Mouse (Mus musculus) left cerebral cortex, adult 9 months (tissue): Measurements from ENCODE around the gene Tlr3.

ENCODE experiments used
- DNase-seq, 2 experiments: peaks; one replicate each; pipeline ENCODE4 v3.0.0; 2022; ENCODE audit warnings: low spot score in 2 of 2

Gene Tlr3

DNA sequence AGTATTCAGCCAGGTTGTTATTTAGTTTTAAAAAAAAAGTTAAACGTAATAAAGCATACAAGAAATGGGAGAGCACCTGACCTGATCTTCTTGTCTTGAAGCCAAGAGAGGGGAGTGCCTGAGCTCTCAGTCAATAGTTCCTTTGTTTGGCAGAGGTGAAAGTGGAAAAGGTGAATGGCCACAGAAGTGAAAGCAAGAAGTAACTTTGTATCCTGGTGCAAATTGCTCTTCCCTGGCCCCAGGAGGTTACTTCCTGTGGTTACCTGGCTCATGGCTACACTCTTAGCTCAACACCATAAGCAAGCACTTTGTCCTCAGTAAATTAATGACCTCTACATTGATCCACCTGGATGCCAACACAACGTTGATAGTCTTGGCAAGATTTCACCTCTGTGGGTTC lies at the start of gene Tlr3:
Gene Tlr3 (minus strand): TSS at position 199 of the 400 bp plus-strand sequence.
- no peak for DNase-seq

GRCm38 (mm10) chr8:45457874-45458273 lies 47.0 kb upstream of the Tlr3 start:
- DNase-seq: no peak

DNA sequence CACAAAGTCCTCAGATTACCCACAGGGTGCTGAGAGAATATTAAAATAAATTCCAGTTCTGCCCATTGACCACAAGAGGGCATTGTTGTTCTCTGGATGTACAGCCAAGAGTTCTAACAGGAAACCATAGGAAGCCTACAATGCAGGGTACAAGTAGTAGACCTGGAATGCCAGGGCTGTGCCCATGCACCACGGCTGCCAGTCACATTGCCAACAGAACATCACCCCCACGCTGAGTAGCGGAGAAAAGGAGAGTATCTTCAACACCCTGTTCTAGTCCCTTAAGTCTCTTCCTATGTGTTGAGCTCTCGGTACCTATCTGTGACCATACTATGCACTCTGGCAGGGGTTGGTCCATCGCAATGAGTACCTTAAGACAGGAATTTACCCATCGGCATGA lies 43.5 kb upstream of the Tlr3 start:
- peak; percentile 55 to 74 for DNase-seq

DNA sequence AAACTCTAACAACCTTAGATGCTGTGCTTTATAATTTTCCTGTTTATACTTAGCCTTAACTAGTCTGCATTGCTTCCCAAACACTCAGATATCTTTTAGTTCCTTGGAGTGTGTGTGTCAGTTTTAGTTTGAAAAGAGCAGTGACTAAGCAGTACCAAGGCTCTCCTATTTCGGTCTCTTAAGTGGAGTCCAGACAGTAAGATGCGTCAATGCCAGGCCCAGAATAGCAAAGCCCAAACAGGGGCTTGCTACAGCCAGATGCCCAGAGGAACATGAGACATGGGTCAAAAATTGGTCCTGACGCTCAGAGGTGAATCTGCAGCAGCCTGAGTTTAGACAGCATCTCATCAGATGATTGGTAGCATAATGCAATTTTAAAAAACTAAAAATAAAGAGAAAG lies 41.2 kb upstream of the Tlr3 start:
- peak in 1 of 2 experiments; percentile 21 for DNase-seq

DNA sequence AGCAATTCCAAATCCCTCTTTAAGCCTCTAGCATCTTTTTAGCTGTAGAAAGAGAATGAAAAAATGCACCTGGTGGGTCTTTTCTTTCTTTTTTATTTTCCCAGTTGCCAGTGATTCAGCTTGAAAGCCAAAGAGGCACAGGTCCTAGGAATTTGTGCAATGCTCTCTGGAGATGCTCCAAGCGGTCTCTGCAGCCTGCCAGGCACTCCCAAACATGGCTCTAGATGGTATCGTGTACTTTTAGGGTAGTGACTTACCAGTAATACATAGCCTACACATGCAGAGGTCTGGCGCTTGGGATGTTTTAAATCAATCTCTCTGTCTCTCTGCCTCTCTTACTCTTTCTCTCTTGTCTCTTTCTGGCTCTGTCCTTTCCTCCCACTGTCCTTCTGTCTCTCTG lies 38.0 kb upstream of the Tlr3 start:
- no peak for DNase-seq

- DNase-seq: no peak
These were observed 37.4 kb upstream of the Tlr3 start for GRCm38 (mm10) chr8:45448257-45448656.

- peak in 1 of 2 experiments; percentile 54 for DNase-seq
These were observed 28.1 kb upstream of the Tlr3 start for GRCm38 (mm10) chr8:45438899-45439535.

DNA sequence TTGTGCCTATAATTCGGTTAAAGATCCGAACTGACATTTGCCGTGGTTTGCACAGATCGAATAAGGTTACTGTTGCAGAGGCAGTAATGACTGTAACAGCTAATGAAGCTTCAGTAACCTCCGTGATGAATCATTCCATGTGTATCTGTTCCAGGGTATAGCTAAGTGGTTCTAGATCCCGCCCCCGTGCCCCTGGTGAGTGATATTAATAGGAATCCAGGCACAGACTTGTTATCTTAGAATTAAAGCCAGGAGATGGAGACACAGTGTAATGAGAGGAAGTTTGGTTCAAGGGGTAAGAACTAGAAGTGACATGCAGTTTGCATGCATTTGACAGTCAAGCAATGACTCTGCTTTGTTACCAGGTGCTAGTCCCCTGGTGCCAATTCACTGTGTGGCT lies 9.3 kb upstream of the Tlr3 start:
- no peak for DNase-seq

DNA sequence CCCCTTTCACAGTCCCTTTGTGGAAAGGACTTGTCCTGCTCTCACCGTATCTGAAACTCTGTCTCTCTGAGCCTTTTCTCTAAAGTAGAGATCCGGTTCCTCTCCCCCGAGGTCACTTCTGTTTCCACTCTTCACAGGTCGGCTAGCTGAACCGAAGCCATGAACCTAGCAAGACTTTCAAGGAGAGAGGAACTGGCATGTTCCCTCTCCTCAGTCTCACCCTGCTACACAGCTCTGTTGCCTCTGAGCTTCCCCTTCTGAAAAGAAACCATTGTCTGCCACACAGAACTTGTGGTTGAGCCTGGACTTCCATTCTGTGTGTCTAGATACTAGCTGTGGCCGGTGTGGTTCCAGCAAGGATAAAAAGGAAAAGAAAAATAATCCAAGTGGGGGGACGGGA lies 4.1 kb upstream of the Tlr3 start:
- peak in 1 of 2 experiments; percentile 16 for DNase-seq

GRCm38 (mm10) chr8:45410146-45410880 lies 567 bp downstream of the Tlr3 start:
- peak in 1 of 2 experiments; percentile 36 for DNase-seq

DNA sequence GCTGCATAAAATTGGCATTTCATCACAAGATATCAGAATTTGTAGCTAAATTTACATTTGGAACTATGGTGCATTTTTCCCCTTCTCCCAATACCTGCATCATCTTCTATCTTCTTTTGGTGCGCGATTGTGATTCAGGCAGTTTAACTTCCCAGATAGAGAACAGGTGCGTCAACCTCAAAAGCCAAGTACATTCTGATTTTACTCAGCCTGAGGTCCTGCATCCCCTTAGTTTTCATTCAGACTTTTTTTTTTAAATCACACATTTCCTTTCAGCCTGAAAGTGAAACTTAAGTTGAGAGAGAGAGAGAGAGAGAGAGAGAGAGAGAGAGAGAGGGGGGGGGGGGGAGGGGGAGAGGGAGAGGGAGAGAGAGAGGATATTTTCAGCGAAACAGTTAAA lies 1.2 kb downstream of the Tlr3 start:
- DNase-seq: no peak

GRCm38 (mm10) chr8:45383250-45383649 lies 27.6 kb downstream of the Tlr3 start:
- DNase-seq: no peak

DNA sequence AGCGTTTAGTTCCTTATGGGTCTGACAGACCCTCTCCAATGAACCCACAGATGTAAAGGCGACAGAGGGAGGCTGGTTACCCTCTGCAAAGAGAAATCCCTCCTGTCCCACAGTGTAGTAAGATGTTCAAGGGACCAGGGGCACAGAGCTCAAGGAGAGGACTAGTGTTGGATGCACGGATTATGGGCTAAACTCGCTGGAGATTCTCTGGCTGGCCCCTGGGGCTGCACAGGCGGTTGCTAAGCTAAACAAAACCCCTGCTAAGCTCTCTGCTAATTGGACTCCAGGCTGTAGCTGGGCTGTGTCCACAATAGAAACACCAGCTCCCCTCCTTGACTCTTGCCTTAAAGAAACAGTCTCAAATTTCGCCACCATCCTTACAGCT lies 28.9 kb downstream of the Tlr3 start, which contains the start of gene Fam149a:
Gene Fam149a (minus strand): TSS at position 329 of the 385 bp plus-strand sequence.
- no peak for DNase-seq

DNA sequence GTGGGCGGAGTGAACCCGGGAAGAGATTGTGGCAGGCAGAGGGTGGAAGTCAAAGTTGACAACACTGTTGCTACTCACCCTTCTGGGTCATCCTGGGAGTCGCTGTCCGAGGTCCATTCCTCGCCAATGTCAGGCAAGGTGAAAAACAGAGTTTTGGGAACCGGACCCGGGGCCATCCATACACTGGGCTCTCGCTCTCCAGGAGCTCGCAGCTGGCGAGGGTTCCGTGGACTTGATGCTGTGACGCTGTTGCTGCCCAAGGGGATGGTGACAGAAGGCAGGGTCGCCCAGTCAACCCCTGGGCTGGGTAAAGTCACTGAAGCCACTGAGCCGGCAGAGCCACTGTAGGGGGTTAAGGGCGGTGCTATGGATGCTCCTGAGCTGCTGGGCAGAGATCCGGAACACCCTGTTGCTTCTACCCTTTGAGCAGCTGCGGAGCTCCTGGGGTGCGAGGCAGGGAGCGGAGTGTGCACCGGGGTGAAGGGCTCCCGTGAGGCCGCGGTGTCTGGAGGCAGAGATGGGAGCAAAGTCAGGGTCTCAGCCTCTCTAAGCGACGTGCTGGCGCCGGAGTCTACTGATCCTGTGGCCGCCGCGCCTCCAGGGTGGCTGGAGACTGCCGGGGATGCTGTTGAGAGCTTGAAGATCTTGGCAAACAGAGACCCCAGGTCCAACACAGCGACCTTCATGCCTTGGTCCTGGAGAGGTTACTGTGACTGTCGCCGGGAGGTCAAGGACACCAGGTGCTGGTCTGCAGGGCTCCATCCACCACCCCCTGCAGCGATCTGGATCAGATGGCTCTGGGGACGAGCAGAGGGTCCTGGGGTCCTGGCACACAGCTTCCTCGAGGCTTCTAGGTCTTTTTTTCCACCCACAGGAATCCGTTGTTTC lies 29.6 kb downstream of the Tlr3 start:
- no peak for DNase-seq

- DNase-seq: no peak
These were observed 30.3 kb downstream of the Tlr3 start for GRCm38 (mm10) chr8:45380598-45380997.

DNA sequence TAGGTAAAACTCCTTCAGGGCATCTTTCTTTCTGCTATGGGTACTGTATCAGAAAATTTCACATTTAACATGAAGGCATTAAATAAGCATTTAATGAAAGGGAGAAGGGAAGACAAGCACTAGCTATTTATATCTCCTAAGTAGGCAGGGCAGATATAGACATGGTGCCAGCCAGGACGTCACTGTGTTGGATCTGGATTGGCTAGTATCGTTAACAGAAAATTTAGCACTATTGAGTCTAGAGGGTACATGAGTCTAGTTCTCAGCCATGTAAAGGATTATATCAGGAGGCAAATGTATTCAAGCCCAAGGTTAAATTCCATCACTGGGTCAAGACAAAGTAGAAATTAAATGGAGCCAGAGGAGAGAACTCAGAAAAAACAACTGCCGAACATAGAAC lies 36.8 kb downstream of the Tlr3 start:
- no peak for DNase-seq

GRCm38 (mm10) chr8:45367154-45367553 lies 43.7 kb downstream of the Tlr3 start:
- no peak for DNase-seq

- no peak for DNase-seq
These were observed 47.7 kb downstream of the Tlr3 start for GRCm38 (mm10) chr8:45363220-45363619.

DNA sequence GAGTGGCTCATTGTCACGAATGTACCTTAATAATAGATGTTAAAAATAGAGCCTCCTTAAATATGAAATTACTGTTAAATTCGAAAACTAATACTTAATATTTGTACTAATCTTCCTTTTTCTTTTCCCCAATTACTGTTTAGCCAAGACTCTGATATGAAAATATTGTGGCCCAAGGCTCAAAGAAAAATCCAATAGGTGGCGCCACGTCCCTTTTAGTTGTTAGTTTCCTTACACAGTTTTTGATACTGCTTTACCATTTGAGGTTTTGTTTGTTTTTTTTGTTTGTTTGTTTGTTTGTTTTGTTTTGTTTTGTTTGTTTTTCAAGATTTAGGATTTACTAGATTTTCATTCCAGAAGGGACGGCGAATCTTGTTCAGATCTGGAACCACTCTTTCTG lies 48.6 kb downstream of the Tlr3 start:
- DNase-seq: peak in 1 of 2 experiments; percentile 38

DNA sequence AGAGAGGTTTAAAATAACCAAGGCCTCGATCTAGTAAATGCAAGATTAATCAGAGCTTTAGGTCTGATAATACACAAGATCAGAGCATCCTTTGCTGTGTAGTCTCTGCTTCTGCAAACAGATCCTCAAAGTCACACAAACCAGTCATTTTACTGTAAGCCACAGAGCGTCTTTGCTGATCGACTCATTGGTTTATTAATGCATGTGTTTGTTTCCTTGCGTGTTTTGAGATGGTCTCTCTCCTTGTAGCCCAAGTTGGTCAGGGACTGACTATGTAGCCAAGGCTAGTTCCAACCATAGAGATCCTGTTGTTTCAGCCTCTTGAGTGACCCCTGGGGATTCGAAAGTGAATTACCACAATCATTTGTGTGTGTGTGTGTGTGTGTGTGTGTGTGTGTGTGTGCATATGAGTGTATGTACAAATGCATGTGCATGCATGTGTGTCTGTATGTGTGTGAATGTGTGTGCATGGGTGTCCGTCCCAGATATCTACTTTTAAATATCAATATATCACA lies 51.7 kb downstream of the Tlr3 start:
- peak in 1 of 2 experiments; percentile 12 for DNase-seq

DNA sequence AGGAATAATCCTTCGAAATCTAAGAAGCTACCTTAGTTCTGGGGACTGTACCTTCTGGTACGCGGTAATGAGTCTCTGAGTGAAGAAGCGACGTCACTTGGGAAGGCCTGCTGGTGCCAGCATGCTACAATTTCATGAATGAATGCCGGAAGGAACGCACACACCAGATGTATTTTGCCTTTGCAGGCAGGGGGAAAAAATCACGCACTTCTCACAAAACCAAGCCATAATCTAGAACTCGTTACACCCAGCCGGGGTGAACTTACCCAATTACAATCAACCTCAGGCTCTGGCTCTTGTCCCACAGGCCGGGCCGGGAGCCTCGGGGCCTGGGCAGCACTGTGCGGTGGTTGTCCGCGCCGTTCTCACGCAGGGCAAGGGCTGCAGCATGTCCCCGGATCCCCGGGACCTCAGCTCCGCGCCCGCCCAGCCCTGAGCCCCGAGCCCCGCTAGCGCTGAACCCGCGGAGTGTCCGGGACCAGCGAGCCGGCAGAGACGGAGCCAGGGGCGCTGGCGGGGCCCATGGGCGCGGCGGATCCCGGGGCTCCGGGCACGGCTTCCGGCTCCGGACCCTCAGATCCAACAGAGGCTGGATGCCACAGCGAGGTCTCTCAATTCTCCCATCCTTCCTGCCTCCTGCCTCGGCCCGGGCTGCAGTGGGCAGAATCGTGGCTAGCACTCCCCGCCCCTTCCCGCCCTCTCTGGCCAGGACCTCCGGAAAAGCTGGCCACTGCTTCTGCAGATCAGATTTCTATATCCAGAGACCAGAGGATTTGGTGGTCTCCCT lies 52.6 kb downstream of the Tlr3 start:
- peak in 1 of 2 experiments; percentile 55 for DNase-seq
